Mouse (Mus musculus): ENCODE measurements around the gene Usp8.

Usp8 gene

DNA sequence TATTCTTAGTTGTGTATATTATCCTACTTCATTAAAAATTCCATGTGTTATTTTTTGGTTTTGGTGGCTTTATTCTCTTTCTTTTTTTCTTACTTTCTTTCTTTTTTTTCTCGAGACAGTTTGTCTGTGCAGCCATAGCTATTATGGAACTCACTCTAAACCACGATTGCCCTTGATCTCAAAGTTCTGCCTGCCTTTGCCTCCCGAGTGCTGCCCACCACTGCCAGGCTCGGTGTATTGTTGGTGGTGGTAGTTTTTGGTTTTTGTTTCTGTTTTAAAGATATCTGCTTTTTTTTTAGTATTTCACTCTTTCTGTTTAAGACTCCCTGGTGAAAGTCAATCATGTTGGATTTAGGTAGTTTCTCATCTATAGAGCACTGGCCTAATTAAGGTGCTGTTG lies 1.2 kb downstream of the Usp8 start:
- TF ChIP-seq GATA4 (IDR thresholded peaks at IDR 0.05; ENCODE audit: insufficient replicate concordance, low read length): no peak

DNA sequence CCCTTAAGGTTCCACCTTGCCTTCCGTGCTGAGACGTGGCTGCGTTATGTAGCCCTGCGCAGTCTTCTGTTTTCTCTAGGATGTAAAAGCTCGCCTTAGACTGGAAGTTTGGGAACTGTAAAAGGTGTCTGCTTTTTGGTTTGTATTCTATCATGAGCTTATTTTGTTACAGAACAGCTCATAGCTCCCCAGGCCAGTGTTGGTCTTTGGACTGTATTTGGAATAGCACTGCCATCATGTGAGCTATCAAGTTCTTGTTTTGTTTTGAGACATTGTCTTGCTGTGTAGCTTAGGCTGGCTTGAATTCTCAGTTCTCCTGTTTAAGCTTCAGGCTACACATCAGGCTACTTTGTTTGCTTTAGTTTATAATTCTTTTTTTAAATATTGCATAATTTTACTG lies 5.4 kb downstream of the Usp8 start:
- TF ChIP-seq GATA4 (IDR thresholded peaks at IDR 0.05; ENCODE audit: insufficient replicate concordance, low read length): no peak

DNA sequence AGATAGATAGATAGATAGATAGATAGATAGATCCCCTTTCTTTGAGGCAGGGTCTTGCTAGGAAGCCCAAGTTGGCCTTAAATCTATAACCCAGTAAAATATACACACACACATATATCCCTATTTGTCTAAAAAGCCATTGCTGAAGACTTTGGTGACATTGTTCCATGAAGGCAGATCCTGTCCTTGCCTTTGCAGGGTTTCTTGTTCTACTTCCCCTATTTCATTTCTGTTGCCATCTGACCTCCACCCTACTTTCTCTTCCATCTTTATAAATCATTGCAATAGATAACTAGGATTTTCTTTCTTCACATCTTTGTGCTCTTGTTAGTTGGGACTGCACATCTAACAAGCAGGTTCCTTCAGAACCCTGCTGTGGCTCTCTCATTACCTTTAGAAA lies 5.8 kb downstream of the Usp8 start:
- no peak for TF ChIP-seq GATA4 (IDR thresholded peaks at IDR 0.05; ENCODE audit: insufficient replicate concordance, low read length)

DNA sequence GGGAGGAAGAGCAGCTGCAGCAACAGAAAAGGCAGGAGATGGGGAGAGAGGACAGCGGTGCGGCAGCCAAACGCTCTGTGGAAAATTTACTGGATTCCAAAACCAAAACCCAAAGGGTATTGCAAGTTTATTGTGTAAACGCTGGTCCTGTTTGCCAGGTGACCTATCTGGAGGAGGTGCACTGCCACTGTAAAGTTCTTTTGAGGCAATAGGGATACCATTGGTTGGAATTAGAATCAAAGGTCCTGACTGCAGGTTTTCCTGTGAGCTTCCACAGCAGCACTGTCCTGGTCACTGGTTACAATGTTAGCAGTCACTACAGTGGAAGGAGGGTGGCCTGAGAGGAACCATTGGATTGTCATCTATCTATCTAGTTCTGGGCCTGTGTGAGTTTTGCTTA lies 22.1 kb downstream of the Usp8 start:
- TF ChIP-seq GATA4 (IDR thresholded peaks at IDR 0.05; ENCODE audit: insufficient replicate concordance, low read length): no peak; the same call in 1 of the 2 replicates

DNA sequence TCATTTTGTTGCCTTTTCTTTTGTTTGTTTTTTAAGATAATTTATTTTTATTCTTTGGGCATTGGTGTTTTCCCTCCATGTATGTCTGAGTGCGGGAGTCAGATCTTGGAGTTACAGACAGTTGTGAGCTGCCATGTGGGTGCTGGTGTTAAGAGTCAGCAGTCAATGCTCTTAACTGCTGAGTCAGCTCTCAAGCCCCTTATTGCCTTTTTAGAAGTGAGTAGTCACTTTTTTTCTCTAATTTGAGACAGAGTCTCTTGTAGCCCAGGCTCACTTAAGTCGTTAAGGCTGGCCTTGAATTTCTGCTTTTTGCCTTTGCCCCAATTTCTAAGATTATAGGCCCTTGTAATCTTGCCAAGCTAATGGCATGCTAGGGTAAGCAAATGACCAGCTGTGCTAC lies 23.4 kb downstream of the Usp8 start:
- TF ChIP-seq GATA4 (IDR thresholded peaks at IDR 0.05; ENCODE audit: insufficient replicate concordance, low read length): no peak

DNA sequence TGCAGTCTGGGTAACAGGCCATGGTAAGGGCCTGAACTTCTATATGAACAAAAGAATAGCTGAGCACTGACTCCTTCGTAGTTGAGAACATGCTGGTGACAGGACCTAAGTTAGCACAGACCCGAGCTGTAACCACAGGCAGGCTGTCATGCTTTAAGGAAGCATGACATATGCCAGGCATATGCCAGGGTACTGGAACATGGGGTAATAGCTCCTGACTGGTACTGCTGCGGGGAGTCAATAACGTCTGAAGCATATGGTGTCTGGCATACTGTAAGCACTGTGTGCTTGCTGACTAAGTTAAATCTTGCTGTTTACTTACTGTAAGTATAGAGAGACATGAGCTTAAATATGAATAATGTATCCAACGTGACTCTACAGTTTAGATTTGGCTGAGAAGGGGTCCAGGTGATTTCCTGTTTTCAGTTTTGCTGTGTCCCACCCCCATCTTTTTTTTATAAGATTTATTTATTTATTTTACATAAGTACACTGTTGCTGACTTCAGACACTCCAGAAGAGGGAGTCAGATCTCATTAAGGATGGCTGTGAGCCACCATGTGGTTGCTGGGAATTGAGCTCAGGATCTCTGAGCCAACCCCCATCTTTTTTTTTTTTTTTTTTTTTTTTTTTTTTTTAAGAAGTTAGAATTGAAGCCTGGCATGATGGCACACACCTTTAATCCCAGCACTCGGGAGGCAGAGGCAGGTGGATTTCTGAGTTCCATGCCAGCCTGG lies 28.4 kb downstream of the Usp8 start:
- no peak for TF ChIP-seq GATA4 (IDR thresholded peaks at IDR 0.05; ENCODE audit: insufficient replicate concordance, low read length)

DNA sequence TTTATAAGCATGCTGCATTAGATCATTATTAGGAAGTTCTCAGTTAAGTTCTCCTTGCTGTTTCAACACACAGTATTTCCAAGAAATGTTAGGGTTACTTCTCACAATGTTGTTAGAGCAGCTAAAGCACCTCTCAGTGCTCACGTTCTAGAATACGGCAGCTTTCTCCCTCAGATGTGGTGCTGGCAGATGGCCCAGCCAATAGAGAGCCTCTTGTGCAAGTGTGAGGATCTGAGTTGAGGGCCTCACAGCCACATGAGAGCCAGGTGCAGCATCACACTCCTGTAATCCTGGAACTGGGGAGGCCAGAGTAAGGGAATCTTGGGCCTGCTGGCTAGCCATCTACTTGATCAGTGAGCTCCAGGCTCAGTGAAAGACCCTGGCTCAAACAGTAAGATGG lies 33.2 kb downstream of the Usp8 start:
- TF ChIP-seq GATA4 (IDR thresholded peaks at IDR 0.05; ENCODE audit: insufficient replicate concordance, low read length): no peak

DNA sequence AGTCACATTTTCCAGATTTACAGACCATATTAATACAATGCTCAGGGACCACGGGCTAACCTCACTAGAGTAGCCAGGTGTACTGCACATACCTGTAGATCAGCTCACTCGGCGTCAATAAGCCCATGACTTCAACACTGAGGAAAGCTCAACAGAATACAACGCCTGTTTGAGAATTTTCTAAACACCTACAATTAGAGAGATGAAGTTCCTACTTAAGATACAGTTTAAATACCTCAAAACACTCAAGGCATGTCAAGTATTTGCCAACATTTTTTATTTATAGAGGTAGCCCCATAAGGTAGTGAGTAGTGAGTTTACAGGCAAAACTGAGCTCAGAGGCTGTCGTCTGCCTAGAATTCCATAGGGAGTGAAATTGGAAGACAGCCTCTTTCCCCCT lies 36.3 kb downstream of the Usp8 start:
- TF ChIP-seq GATA4 (IDR thresholded peaks at IDR 0.05; ENCODE audit: insufficient replicate concordance, low read length): no peak

DNA sequence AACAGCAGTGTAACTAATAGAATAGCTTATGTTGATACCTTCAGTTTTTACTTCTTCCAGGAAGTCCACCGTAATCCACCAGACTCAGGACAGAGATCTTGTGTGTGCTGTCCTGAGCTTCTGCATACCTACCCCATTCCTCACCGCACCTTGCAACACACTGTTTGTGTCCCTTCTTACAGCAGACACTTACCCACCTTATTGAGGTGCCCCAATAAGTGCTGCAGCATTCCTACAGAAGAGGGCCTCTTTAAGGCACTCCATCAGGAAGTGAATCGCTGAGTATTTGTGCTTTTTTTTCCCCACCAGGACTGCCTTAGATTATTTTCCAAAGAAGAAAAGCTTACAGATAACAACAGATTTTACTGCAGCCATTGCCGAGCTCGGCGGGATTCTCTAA lies 48.5 kb downstream of the Usp8 start:
- no peak for TF ChIP-seq GATA4 (IDR thresholded peaks at IDR 0.05; ENCODE audit: insufficient replicate concordance, low read length)

DNA sequence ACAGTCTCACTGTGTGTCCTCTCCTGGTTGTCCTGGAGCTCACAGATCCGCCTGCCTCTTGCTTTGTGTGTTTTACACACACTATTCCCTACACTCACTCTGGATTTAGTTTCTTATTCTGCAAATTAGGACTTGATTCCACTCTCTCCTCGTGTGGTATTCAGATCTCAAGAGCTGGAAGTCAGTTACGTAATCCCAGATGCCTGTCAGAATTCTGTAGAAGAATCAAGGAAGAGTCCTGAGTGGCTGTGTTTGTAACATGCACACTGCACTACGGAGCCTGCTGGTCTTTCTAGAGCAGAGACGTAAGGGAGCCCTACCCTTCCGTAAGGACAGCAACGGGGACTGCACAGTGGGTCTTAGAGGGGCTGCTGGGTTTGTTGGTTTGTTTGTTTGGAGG lies 52.2 kb downstream of the Usp8 start:
- TF ChIP-seq GATA4 (IDR thresholded peaks at IDR 0.05; ENCODE audit: insufficient replicate concordance, low read length): no peak

DNA sequence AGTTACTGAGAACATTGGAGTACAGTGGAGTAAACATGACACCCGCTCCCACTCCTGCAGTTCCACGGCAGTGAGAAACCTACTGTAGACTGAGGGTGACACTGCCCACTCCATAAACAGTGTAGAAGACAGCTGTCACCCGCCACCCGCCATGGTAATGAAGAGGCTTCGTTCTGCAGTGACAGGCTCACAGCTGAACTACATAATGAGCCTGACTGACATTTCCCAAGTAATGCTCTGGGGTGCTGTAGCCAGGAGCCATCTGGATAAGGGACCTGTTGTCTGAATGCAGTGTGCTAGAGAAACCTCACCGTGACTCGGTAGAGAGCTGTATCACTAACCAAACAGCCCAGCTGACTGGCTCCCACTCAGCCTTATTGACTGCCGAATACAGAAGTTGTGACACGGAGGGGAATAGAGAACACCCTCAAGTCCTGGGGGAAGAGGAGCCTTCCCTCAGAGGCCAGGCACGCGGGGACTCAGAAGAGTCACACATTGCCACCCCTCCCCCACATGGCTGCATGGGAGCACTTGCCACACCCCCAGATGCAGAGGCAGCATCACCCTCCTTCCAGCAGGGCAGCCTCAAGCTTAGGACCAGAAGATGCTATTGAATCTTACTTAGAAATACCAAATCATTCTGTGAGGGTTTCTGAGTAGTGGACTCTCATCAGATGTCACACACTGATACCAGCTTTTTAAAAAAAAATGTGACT lies 58.9 kb downstream of the Usp8 start:
- no peak for TF ChIP-seq GATA4 (IDR thresholded peaks at IDR 0.05; ENCODE audit: insufficient replicate concordance, low read length)

DNA sequence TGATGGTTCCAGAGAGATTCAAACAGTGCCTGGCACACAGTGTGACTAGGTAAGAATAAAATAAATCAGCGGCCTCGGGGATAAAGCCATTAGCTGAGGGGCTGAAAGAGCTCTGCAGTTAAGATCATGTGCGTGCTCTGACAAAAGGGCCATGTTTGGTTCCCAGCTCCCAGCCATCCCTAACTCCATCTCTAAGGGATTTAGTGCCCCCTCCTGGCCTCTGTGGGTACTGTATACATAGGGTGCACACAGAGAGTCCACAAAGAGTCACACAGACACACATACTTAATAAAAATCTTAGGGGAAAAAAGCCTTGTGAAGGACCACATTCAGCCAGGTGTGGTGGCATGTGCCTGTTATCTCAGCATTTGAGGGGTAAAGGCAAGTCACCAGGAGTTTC lies 60.5 kb downstream of the Usp8 start:
- TF ChIP-seq GATA4 (IDR thresholded peaks at IDR 0.05; ENCODE audit: insufficient replicate concordance, low read length): no peak

DNA sequence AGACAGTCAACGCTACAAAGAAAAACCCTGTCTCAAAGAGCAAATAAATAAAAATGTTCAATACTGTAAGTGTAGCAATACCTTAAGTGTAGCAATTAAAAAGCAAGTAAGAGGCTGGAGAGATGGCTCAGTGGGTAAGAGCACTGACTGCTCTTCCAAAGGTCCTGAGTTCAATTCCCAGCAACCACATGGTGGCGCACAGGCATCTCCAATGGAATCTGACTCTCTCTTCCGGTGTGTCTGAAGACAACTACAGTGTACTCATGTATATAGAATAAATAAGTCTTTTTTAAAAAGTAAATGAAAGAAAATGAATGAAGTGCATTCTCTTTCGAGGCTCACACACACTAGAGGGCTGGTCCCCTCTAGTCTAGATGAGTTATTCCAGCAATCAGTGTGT lies 61.1 kb downstream of the Usp8 start:
- no peak for TF ChIP-seq GATA4 (IDR thresholded peaks at IDR 0.05; ENCODE audit: insufficient replicate concordance, low read length)

DNA sequence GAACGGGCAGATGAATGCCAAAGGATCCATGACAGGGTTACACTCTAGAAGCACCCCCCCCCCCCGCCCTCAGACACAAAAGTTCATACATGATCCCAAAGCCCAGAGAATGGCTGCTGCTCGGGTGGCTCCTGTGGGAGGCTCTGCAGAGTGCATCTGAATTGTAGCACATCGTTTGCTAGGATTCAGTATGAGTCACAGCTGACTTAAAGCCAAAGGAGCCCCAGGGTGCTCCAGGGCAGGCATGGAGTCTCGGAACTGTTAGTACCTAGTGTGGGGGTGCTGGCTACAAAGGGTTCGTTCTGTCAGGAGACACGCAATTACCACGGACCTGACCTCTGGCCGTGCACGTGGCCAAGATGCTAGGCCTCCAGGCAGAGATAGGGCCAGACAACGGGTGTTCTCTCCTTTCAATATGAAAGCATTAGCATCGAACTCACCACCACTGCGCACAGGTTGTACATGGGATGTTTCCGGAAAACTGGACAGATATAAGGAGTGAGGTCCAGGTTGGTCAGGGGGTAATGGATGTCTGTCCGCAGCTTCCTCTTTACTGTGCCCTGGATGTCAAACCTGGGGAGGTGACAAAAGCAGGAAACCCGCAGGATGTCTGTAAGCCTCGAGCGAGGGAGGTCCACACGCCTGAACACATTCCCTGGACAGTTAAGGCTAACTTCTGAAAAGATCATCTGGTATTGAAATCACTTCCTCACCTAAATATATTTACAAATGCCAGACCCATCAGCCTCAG lies 62.5 kb downstream of the Usp8 start:
- TF ChIP-seq GATA4 (IDR thresholded peaks at IDR 0.05; ENCODE audit: insufficient replicate concordance, low read length): no peak

DNA sequence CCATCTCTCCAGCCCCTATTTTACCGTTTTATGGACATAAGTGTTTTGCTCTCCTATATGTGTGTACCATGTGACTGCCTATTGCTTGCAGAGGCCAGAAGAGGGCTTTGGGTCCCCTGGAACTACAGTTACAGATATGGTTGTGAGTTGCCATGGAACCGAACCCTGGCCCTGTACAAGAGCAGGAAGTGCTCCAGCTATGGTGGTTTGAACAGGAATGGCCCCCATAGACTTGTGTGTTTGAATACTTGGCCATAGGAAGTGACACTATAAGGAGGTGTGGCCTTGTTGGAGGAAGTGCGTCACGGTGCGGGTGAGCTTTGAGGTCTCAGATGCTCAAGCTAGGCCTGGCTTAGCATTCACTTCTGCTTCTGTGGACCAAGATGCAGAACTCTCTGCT lies 65.1 kb downstream of the Usp8 start:
- TF ChIP-seq GATA4 (IDR thresholded peaks at IDR 0.05; ENCODE audit: insufficient replicate concordance, low read length): no peak

DNA sequence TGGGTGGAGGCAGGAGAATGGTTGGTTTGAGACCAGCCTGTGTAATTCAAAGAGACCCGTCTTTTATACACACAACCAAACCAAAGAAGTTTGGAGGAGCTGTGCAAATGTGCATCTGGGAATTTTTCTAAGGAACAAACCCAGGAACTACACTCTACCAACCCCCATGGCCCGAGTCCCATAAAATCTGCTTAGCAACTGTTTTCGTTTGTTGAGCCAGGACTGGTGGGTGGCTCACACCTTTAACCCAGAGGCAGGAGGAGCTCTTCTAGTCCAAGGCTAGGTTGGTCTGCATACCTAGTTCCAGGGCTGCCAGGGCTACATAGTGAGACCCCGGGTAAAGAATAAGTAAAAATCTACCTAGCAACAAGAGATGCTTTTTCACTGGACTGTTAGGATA lies 68.8 kb downstream of the Usp8 start:
- TF ChIP-seq GATA4 (IDR thresholded peaks at IDR 0.05; ENCODE audit: insufficient replicate concordance, low read length): no peak
